Mouse (Mus musculus) neural tube, embryonic 14.5 days (tissue): Measurements from ENCODE around the gene Megf9. TPM values are rescaled to one million over a fixed set of nuclear protein-coding genes. Genes with fewer than 3 reads are reported as not detected.
A peak's percentile ranks its signal among the peaks of the same experiment; 100 is the strongest.

Experiments used
- ATAC-seq: fragments of 200-750 bp; cut with Nextera tagmentation; 2 replicates; pipeline ENCODE4 v1.8.0; 2017; ENCODE audit warnings: low read depth, mild to moderate bottlenecking, moderate TSS enrichment, moderate library complexity
- H3K27ac ChIP-seq: fragments of 300-500 bp; sonication (generic); 2 replicates; pipeline ENCODE4 v1.5.1; 2014; ENCODE audit warnings: low read depth, mild to moderate bottlenecking, control low read depth, low read length, moderate library complexity, mixed read lengths
- H3K27me3 ChIP-seq: fragments of 300-500 bp; sonication (generic); 2 replicates; pipeline ENCODE4 v1.6.1; 2014; ENCODE audit warnings: low read length; ENCODE audit not compliant: control insufficient read depth, insufficient read depth
- H3K36me3 ChIP-seq: fragments of 300-500 bp; sonication (generic); 2 replicates; pipeline ENCODE4 v1.6.1; 2014; ENCODE audit warnings: low read length, mixed read lengths; ENCODE audit not compliant: control insufficient read depth, insufficient read depth
- H3K4me1 ChIP-seq: fragments of 300-500 bp; sonication (generic); 2 replicates; pipeline ENCODE4 v1.6.1; 2014; ENCODE audit warnings: low read length; ENCODE audit not compliant: control insufficient read depth, insufficient read depth
- H3K4me2 ChIP-seq: fragments of 300-500 bp; sonication (generic); 2 replicates; pipeline ENCODE4 v1.6.1; 2014; ENCODE audit warnings: mild to moderate bottlenecking, low read depth, low read length, control low read depth
- H3K4me3 ChIP-seq: fragments of 300-500 bp; sonication (generic); 2 replicates; pipeline ENCODE4 v1.5.1; 2014; ENCODE audit warnings: low read depth, low read length, control low read depth, mixed read lengths
- H3K9ac ChIP-seq: fragments of 300-500 bp; sonication (generic); replicated peaks from 2 replicates; pipeline ENCODE4 v1.6.1; 2014; ENCODE audit warnings: low read depth, mild to moderate bottlenecking, control low read depth, low read length, mixed read lengths
- H3K9me3 ChIP-seq: fragments of 300-500 bp; sonication (generic); 2 replicates; pipeline ENCODE4 v1.6.1; 2016; ENCODE audit warnings: low read length; ENCODE audit not compliant: control insufficient read depth
- WGBS: fragments of 180-500 bp; shearing (Covaris S2); extraction: QIAGEN DNeasy Blood & Tissue Kit; methylation state at CpG from one replicate; pipeline ENCODE4 v1.1.7; 2014; 5-methylcytosine and 5-hydroxymethylcytosine counted together
- polyA plus RNA-seq: library from polyadenylated mRNA; unstranded; fragments of >200 nt; fragmentation: Nextera tagmentation; extraction: Ambion mirVana; gene quantifications from 2 replicates; pipeline ENCODE4 v1.2.1, GENCODE M21; 2014

The Megf9 gene
- polyA plus RNA-seq, 1 experiment from 2014 or later = 43.3 TPM

DNA sequence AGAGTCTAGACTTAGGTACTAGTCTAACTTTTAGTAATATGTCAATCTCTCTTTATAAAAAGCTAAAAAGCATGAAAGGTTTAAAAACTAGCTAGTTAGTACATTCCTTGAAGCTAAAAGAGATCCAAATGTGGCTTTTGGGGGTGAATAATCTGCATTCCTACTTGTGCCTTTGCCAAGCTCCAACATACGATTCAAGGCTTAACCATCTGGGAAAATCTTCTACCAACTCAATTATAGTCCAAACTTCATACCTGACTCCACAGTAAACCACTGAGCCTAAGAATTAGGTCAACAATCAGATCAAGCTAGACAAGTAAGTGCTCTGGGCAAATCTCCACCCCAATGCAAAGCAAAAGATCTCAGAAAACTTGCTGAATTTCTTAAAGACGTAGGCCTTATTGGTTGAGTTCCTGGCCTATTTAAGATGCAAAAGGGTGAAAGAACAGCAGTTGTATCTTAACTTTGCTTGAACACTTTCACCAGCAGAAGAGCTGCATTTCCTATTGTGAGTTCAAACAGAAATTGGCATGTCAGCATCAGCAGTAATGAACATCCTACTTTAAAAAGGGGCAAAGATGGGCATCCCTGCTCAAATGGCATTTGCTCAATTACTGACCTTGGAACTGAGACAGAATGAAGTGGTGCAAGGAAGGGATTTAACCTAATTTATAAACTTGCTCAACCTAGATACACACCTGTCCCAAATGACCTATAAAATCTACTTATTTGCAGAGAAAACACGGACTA lies 1.6 kb downstream of the Megf9 start:
- WGBS = 22% methylated on average over 3 of the region's 3 CpGs
- ATAC-seq = no peak
- Histone ChIP-seq H3K4me1 (peaks cover 47% of the 10 kb centered on the region), H3K4me2 (peak overlapping the region; percentile 55), H3K36me3 (no peaks in the 10 kb centered on the region), H3K9ac (peak overlapping the region; percentile 92), H3K27me3 (no peaks in the 10 kb centered on the region), H3K27ac (no peak overlapping the region), H3K9me3 (no peaks in the 10 kb centered on the region), H3K4me3 (peak overlapping the region; percentile 83)

DNA sequence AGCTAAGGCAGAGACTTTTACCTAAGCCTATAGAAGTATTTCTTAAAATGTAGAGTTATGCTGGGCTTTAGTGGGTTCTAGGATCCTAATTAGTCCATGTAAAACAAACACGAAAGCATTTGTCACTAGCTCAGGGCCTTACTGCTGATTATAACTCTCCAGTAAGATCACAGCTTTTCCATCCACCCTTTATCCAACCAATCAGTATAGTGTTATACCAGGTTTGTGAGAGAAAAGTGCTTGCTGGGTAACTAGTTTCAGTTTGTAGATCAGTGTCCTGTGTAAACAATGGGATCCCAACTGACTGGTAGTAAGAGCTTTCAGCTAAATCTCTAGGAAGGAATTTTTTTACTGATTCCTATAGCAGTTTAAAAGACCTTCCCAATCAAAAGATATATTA lies 3.8 kb downstream of the Megf9 start:
- Histone ChIP-seq H3K27ac (no peak overlapping the region), H3K4me1 (peaks cover 41% of the 10 kb centered on the region), H3K36me3 (no peaks in the 10 kb centered on the region), H3K27me3 (no peaks in the 10 kb centered on the region), H3K9me3 (no peaks in the 10 kb centered on the region), H3K4me3 (0 out of 2 replicates have a peak overlapping the region, but pooled peaks have one; percentile 2), H3K9ac (no peak overlapping the region), H3K4me2 (peak overlapping the region; percentile 42)
- ATAC-seq = no peak
- 84% methylated on average over 1 of the region's 1 CpGs for WGBS

DNA sequence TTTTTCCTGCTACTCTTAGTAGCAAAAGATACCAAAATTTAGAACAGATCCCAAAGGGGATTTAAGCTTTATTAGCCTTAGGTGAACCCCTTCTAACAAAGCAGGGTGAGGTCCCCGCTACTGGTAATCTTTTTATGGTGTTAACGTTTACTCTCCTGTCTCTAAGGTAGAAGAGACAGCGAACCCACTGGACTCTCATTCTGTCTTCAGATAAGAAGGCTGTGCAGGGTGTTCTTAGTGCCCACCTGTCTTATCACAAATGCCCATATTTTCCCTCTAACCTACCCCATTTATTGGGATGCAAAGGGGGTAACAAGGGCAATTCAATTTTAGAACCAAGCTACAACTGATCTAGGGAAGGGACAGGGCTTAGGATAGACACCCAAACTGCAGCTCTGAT lies 6.2 kb downstream of the Megf9 start:
- Histone ChIP-seq H3K27me3 (no peaks in the 10 kb centered on the region), H3K4me2 (no peak overlapping the region; the same call in 1 of the 2 replicates), H3K36me3 (no peaks in the 10 kb centered on the region), H3K4me1 (peaks cover 34% of the 10 kb centered on the region), H3K9ac (no peak overlapping the region), H3K27ac (no peak overlapping the region), H3K9me3 (no peaks in the 10 kb centered on the region), H3K4me3 (no peak overlapping the region)
- ATAC-seq = no peak
- WGBS = 79% methylated on average over 3 of the region's 3 CpGs

DNA sequence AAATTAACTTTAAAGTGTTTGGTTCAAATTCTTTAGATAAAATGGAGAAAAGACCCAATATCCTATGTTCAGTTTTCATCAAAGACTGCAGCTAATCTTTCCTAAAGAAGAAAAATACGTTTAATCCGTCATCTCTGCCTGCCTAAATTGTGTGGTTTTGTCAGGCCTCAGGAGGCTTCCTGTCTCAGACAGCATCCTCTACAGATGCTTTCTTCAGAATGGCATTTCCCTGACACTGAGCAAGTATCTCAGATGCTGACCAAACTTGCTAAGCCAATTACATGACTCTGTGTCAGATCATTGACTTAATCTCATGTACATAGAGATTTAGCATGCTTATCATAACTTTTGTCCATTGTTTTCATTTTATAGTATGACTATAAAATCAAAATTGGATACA lies 11.4 kb downstream of the Megf9 start:
- Histone ChIP-seq H3K27me3 (no peaks in the 10 kb centered on the region), H3K27ac (no peak overlapping the region), H3K9ac (no peak overlapping the region), H3K9me3 (no peaks in the 10 kb centered on the region), H3K4me3 (no peak overlapping the region), H3K4me2 (no peak overlapping the region), H3K4me1 (peaks cover 6% of the 10 kb centered on the region; the same call in 1 of the 2 replicates), H3K36me3 (no peaks in the 10 kb centered on the region)
- WGBS = 84% methylated on average over 2 of the region's 2 CpGs
- no peak for ATAC-seq

DNA sequence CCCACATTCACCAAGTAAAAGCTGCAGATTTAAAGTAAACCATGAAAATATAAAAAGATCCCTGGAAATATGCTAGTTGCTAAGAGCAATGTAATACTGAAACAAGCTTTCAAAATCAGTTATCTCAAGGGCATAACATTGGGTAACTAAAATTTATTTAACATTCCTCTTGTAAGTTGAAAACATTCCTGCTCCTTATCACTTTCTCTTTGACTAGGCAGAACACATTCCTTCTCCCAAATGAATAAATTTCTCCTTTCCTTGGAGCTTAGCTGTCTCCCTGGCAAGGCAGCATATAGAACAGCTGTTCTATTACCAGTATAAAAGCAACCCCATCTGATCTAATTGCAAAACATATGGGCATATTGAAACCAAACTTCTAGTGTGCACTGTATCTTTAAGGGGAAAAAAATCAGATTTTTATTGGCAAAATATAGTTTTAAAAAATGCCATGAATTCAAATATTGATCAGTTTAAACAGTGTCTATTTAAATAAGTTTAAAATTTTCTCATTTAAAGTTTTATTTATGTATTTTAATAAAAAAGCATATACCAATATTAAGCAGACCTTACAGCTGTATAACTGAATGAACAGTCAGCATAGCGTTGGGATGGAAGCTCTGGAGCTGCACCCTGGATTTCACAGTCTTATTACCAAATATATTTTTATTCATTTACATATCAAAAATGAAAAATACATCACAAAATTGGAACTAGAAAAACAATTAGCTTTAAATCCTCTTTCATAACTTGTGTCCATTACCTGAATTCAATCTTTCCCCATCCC lies 13.1 kb downstream of the Megf9 start:
- no peak overlapping the region for H3K27ac ChIP-seq
- no peak overlapping the region for H3K9ac ChIP-seq
- H3K27me3 ChIP-seq = no peaks in the 10 kb centered on the region
- H3K36me3 ChIP-seq = no peaks in the 10 kb centered on the region
- no peaks in the 10 kb centered on the region for H3K9me3 ChIP-seq
- no peak overlapping the region for H3K4me2 ChIP-seq
- 75% methylated on average over 1 of the region's 1 CpGs for WGBS
- H3K4me1 ChIP-seq = 0 out of 2 replicates have a peak, but pooled peaks cover 4% of the 10 kb centered on the region
- no peak overlapping the region for H3K4me3 ChIP-seq
- ATAC-seq = no peak

DNA sequence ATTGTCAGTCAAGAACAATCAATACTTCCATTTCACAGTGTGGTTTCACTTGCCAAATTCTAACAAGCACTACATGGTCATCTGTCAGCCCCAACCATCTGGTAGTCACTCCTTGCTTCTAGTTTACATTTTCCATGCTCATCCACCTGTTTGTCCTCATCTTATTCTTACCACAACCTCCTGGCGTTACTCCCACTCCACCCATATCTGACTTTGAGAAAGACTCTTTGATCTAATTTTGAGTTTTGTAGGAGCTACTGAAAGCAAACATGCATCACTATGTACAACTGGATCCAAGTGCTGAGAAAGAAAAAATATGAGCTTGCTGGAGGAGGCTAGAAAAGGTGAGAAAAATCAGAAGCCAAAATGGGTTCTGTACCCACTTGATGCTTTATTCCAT lies 17.1 kb downstream of the Megf9 start:
- H3K4me3 ChIP-seq = no peak overlapping the region
- H3K36me3 ChIP-seq = no peaks in the 10 kb centered on the region
- H3K27me3 ChIP-seq = no peaks in the 10 kb centered on the region
- no peak overlapping the region for H3K9ac ChIP-seq
- no peak overlapping the region for H3K4me2 ChIP-seq
- H3K27ac ChIP-seq = no peak overlapping the region
- H3K4me1 ChIP-seq = 0 out of 2 replicates have a peak, but pooled peaks cover 4% of the 10 kb centered on the region
- 83% methylated on average over 1 of the region's 1 CpGs for WGBS
- no peaks in the 10 kb centered on the region for H3K9me3 ChIP-seq
- no peak for ATAC-seq

DNA sequence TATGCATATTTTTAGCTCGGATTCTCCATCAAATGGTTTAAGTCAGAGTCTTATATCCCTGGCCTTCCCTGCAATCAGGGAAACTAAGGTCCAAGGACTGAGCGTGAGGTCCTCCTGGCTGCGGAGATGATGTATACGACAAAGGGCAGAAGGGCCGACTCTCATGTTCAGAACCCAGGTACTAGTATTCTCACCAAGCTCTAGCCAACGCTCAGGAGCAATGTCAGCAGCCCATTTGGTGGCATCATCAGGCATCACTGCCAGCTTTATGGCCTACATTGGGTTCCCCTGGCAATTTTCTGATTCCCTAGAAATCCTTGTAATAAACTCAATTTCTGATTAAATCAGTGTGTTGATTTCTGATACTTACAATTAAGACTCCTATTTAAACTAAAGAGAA lies 18.5 kb downstream of the Megf9 start:
- H3K4me2 ChIP-seq = no peak overlapping the region
- H3K36me3 ChIP-seq = no peaks in the 10 kb centered on the region
- H3K4me1 ChIP-seq = 0 out of 2 replicates have a peak, but pooled peaks cover 4% of the 10 kb centered on the region
- no peak overlapping the region for H3K27ac ChIP-seq
- no peaks in the 10 kb centered on the region for H3K9me3 ChIP-seq
- no peak for ATAC-seq
- no peak overlapping the region for H3K9ac ChIP-seq
- no peaks in the 10 kb centered on the region for H3K27me3 ChIP-seq
- WGBS = 89% methylated on average over 6 of the region's 6 CpGs
- H3K4me3 ChIP-seq = no peak overlapping the region

DNA sequence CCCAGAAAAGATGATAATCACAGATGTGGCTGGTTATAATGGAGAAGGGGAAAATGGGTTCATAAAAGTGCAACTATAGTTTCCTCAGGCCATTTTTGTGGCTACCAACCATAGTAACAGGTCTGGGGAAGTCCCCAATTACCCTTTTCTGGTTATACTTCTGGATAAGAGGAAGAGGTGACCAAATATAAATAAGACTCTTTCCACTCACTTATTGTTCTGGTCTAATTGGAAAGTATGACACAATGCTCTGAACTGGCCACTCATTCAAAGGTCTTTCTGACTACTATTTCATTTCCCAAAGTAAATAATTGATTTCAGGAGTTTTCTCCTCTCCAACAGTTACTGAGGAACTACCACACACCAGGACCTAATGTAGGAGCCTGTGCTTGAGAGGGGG lies 19.3 kb downstream of the Megf9 start:
- no peak for ATAC-seq
- Histone ChIP-seq H3K36me3 (no peaks in the 10 kb centered on the region), H3K27ac (no peak overlapping the region), H3K9me3 (no peaks in the 10 kb centered on the region), H3K9ac (no peak overlapping the region), H3K4me1 (no peaks in the 10 kb centered on the region), H3K27me3 (no peaks in the 10 kb centered on the region), H3K4me3 (no peak overlapping the region), H3K4me2 (no peak overlapping the region)

DNA sequence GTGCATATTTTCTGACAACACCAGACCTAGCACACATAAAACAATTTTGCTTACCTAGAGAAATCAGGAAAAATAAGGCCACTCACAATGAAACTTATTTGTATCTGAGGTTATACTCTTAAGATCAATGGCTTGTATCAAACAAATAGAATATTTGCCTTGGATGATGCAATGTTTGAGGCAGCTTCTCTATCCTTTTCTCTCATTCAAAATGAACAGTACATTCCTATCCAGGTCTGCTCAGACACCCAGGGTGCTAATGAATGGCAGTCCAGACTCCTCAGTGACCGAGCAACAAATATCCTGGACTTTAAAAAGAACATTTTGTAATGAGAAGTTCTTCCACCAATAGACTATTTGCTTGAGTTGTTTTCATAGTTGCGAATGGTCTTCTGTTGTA lies 24.8 kb downstream of the Megf9 start:
- no peak overlapping the region for H3K27ac ChIP-seq

More for the DNA sequence above, 24.8 kb downstream of the Megf9 start:
- no peaks in the 10 kb centered on the region for H3K9me3 ChIP-seq
- no peak overlapping the region for H3K4me2 ChIP-seq
- no peaks in the 10 kb centered on the region for H3K27me3 ChIP-seq
- WGBS = 46% methylated on average over 2 of the region's 2 CpGs
- H3K4me1 ChIP-seq = peaks cover 5% of the 10 kb centered on the region; the same call in 1 of the 2 replicates
- no peaks in the 10 kb centered on the region for H3K36me3 ChIP-seq
- no peak overlapping the region for H3K4me3 ChIP-seq
- no peak for ATAC-seq
- no peak overlapping the region for H3K9ac ChIP-seq
